Mouse (Mus musculus) B cell, adult 62 days (primary cell): ENCODE data around the gene 2010106E10Rik. TPM values are rescaled to one million over a fixed set of nuclear protein-coding genes. Genes with fewer than 3 reads are reported as not detected.

Experiments
- total RNA-seq: library from RNA; stranded (reverse); gene quantifications from 4 replicates; pipeline ENCODE4 v1.2.4, GENCODE M21; 2023

Gene 2010106E10Rik
- not detected in 4 replicates for total RNA-seq

DNA sequence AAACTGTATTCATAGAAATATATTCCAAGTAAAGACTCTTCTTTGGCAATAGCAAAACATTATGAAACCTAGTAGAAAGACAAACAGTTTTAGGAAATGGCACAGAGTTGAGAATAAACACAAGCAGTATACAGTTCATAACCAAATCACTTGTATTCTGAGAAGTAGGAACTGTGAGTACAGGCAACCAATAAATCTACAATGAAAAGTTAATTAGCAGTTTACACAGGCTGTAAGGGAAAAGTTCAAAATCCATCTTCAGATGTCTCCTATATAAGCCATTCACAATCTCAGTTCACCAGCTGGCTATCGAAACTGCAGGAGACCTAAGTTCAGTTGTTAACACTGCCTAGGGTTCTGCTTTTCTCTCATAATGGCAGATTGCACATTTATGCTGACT lies at the start of gene 2010106E10Rik:
Gene 2010106E10Rik (plus strand): TSS at position 301 of the 400 bp plus-strand sequence.

DNA sequence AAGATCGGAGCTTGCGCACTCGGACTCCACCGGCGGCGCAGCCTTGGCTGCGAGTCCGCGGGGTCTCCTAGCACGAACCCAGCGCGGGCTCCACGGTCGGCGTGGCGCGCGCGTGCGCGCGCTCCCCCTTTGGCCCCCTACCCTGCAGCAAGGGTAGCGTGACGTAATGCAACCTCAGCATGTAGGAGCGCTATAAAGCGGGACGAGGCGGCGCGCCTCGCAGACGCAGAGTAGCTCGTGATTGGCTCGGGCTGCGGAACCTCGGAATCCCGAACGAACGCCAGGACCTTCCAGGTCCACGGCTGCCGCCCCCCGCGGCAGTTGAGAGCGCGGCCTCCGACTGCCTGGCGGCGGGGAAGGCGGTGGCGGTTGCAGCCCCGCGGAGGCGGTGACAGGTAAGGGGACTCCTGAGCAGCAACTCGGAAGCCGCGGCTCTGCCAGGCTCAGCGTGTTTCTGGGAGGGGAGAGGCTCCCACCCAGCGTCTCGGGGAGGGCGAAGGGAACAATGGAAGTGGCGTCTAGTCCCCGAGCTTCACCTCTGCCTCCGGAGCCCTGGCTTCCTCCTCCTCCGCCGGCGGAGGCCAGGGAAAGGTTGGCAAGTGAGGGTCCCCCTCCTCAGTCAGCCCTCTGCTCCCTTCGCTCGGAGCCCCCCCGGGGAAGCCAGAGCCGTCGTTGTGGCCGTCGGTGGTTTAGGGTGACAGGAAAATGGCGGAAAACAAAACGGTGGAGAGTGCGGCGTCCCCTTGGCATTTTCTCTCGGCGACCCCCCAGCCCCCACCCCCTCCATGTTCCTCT lies 105.6 kb downstream of the 2010106E10Rik start, which contains the start of gene Zfp711:
Gene Zfp711 (plus strand): TSS at position 16 of the 795 bp plus-strand sequence.

Other genes starting within 250 kb of the 2010106E10Rik start
- 11.3 to 19.6 TPM (median 17.2 TPM) in 4 replicates for gene Apool, start 183.9 kb upstream of the 2010106E10Rik start, total RNA-seq
- not detected in 4 replicates for gene Satl1, start 88.5 kb upstream of the 2010106E10Rik start, total RNA-seq
- gene Zfp711, start 105.3 kb downstream of the 2010106E10Rik start, total RNA-seq: not detected in 4 replicates
- gene Pof1b, start 203.4 kb downstream of the 2010106E10Rik start, total RNA-seq: not detected in 4 replicates